Mouse (Mus musculus) small intestine, adult 2 months (tissue): ENCODE results near the gene Actl6b. TPM values are rescaled to one million over a fixed set of nuclear protein-coding genes. Genes with fewer than 3 reads are reported as not detected.

Experiments used
- H3K27ac ChIP-seq: fragments of 200-500 bp; 2 replicates; pipeline ENCODE4 v1.5.1; 2012; ENCODE audit warnings: low read depth, low read length, control low read depth, inconsistent platforms; ENCODE audit not compliant: insufficient read depth
- H3K27me3 ChIP-seq: fragments of 200-500 bp; 2 replicates; pipeline ENCODE4 v1.6.1; 2012; ENCODE audit warnings: mild to moderate bottlenecking, moderate library complexity, low read length, inconsistent platforms; ENCODE audit not compliant: control insufficient read depth, insufficient read depth
- H3K36me3 ChIP-seq: fragments of 200-500 bp; 2 replicates; pipeline ENCODE4 v1.6.1; 2012; ENCODE audit warnings: mild to moderate bottlenecking, low read length, control low read depth, inconsistent platforms; ENCODE audit not compliant: control insufficient read depth, insufficient read depth
- H3K4me1 ChIP-seq: fragments of 200-500 bp; 2 replicates; pipeline ENCODE4 v1.6.1; 2012; ENCODE audit warnings: low read length, inconsistent platforms, mixed read lengths; ENCODE audit not compliant: control insufficient read depth, insufficient read depth, insufficient read length
- H3K4me3 ChIP-seq: fragments of 200-500 bp; 2 replicates; pipeline ENCODE4 v1.5.1; 2012; ENCODE audit warnings: low read depth, mild to moderate bottlenecking, control low read depth, inconsistent platforms, low read length, moderate library complexity
- CTCF ChIP-seq: fragments of 200-500 bp; IDR thresholded peaks from 2 replicates; pipeline ENCODE4 v1.5.1; 2012; ENCODE audit warnings: low read depth, mild to moderate bottlenecking, control low read depth, inconsistent platforms, low read length, moderate library complexity, mixed read lengths; ENCODE audit not compliant: insufficient replicate concordance, insufficient read length; ENCODE audit errors: extremely low read depth
- POLR2A ChIP-seq: fragments of 200-500 bp; IDR thresholded peaks from 2 replicates; pipeline ENCODE4 v1.6.1; 2012; ENCODE audit warnings: low read depth, mild to moderate bottlenecking, control low read depth, inconsistent platforms, low read length, moderate library complexity
- WGBS: fragments of 180-500 bp; shearing (Covaris S2); methylation state at CpG from one replicate; pipeline ENCODE4 v1.1.7; 2018; 5-methylcytosine and 5-hydroxymethylcytosine counted together
- polyA plus RNA-seq: library from polyadenylated mRNA; depleted of rRNA; stranded (reverse); fragments of >200 nt; gene quantifications from 2 replicates; pipeline ENCODE4 v1.2.3, GENCODE M21; 2012; rRNA removed

Gene Actl6b
- 0.47 and 1.0 TPM in 2 replicates for polyA plus RNA-seq

DNA sequence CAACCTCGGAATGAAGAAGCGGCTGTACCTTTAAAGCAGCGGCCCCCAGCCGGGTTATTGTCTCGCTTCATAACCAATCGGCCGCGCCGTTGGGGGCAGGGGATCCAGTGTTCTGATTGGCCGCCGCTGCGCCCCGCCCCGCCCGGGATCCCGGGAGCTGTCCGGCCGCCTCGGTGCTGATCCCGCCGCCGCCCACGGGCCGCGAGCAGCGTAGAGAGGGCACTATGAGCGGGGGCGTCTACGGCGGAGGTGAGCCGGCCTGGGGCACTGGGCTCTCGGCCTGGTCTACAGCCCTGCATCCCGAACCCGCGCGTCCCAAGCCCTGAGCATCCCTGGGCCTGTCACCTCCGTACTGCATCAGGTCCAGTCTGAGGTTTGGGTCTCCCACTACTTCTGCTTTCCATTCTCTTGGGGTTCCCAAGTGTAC, at the start of gene Actl6b:
Gene Actl6b, plus strand, starts transcription at position 107 of the 427 bp plus-strand sequence.
- Histone ChIP-seq H3K4me1 (0 out of 2 replicates have a peak, but pooled peaks cover 2% of the 10 kb centered on the region), H3K4me3 (peak within 1 kb of the TSS; percentile 6; the same call in 1 of the 2 replicates), H3K27me3 (peaks cover 13% of the 10 kb centered on the region; the same call in 1 of the 2 replicates), H3K27ac (no peak within 1 kb of the TSS), H3K36me3 (no peaks in the 10 kb centered on the region)
- no peak for TF ChIP-seq POLR2A
- TF ChIP-seq CTCF: no peak
- WGBS: 2% methylated on average over 37 of the region's 37 CpGs

GRCm38 (mm10) chr5:137504041-137504440, 49.3 kb upstream of the Actl6b start:
- H3K4me1 ChIP-seq: peaks cover 3% of the 10 kb centered on the region; the same call in 1 of the 2 replicates
- 65% methylated on average over 6 of the region's 6 CpGs for WGBS

GRCm38 (mm10) chr5:137510014-137510501, 43.3 kb upstream of the Actl6b start:
- Histone ChIP-seq H3K27ac (no peak overlapping the region), H3K4me3 (peak overlapping the region; percentile 97), H3K36me3 (no peaks in the 10 kb centered on the region), H3K4me1 (peaks cover 7% of the 10 kb centered on the region; the same call in 1 of the 2 replicates), H3K27me3 (no peaks in the 10 kb centered on the region)
- TF ChIP-seq CTCF: no peak
- TF ChIP-seq POLR2A: no peak
- WGBS: 1% methylated on average over 49 of the region's 52 CpGs

More at GRCm38 (mm10) chr5:137504041-137504440, 49.3 kb upstream of the Actl6b start:
- no peaks in the 10 kb centered on the region for H3K36me3 ChIP-seq
- no peaks in the 10 kb centered on the region for H3K27me3 ChIP-seq
- H3K27ac ChIP-seq: no peak overlapping the region
- TF ChIP-seq CTCF (peak; percentile 23; the same call in 1 of the 2 replicates), POLR2A (no peak)
- H3K4me3 ChIP-seq: no peak overlapping the region

DNA sequence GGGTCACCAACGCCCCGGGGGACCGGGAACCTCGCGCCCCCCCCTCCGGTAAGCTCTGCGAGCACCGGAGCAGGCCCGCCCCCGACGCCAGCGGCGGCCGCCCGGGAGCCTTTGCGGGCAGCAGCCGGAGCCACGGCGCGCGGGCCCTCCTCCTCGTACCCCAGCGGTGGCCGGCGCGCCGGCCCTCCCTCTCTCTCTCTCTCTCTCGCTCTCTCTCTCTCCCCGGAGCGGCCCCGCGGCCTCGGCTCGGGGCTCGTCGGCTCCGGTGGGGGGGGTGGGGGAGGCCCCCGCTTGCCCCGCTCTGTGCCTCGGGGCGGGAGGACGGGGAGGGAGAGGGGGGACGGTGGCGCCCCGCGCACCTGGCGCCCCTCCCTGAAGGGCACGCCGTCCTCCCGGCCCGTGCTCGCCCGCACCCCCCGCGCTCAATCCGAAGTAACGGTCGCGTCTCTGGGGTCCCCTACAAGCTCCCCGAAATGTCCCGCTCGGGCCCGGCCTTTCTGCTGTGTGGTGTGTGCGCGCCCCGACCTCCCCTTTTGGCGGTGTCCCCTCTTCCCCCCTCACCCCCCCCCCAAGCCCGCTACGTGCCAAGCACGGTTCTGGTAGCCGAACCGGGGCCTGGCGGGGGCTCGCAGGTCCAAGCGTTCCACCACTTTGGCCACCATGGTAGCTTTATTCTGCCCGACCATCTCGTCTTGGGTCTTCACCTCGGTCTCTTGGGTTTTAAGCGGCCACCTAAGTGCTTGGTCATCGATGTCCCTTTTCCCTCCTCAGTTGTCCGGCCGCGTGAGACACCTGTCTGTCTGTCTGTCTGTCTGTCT, 42.5 kb upstream of the Actl6b start:
- H3K27ac ChIP-seq: no peak overlapping the region
- TF ChIP-seq CTCF (no peak), POLR2A (no peak)
- no peaks in the 10 kb centered on the region for H3K36me3 ChIP-seq

GRCm38 (mm10) chr5:137511706-137512105, 41.6 kb upstream of the Actl6b start:
- no peak for TF ChIP-seq POLR2A
- Histone ChIP-seq H3K27me3 (no peaks in the 10 kb centered on the region), H3K27ac (no peak overlapping the region), H3K36me3 (no peaks in the 10 kb centered on the region), H3K4me1 (peaks cover 7% of the 10 kb centered on the region; the same call in 1 of the 2 replicates), H3K4me3 (no peak overlapping the region)
- WGBS: 76% methylated on average over 3 of the region's 3 CpGs

More for the DNA sequence above, 42.5 kb upstream of the Actl6b start:
- Histone ChIP-seq H3K4me3 (peak overlapping the region; percentile 97), H3K4me1 (peaks cover 7% of the 10 kb centered on the region; the same call in 1 of the 2 replicates), H3K27me3 (no peaks in the 10 kb centered on the region)
- WGBS: 1% methylated on average over 71 of the region's 83 CpGs

DNA sequence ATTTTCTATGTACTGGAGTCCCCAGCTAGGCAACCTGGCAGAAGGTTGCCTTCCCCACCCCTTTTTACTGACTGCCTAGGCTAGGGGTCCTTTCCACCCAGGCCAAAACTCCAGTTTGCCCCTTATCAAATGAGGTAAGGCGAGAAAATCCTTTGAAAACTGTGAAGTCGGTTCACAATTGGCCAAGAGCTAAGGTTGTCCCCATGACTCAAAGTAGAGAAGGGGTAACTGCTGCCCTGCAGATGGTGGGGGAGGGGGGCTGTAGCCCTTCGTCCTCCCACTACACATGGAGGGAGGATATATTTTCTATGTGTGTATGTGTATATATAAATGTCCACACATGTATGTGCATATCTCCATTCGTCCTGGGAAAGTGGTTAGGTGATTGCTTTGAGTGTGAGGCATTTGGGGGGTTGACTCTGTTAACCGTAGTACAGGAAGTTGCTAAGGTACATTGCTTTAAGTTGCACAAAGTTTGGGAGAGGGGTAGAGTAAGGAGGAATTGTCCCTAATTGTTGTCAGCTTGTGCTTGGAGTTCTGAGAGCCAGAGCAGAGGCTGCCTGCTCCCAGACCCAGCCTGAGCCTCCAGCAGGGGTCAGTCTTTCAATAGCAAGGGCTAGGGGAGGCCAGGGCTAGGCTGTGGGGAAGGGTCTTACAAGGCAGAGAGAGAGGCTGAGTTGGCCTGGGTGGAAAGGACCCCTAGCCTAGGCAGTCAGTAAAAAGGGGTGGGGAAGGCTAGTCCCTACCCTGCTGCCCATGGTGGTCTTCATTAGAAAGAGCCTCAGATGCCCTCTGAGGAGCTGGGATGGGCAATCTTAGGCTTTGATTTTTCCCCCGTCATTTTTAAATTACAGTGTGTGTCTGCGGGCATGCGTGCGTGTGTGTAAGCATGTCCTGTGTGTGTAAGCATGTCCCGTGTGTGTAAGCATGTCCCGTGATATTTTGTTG, 40.2 kb upstream of the Actl6b start:
- 78% methylated on average over 11 of the region's 11 CpGs for WGBS
- TF ChIP-seq CTCF: peak; percentile 52; the same call in 1 of the 2 replicates
- no peak for TF ChIP-seq POLR2A
- Histone ChIP-seq H3K27ac (no peak overlapping the region), H3K4me3 (no peak overlapping the region), H3K27me3 (no peaks in the 10 kb centered on the region), H3K4me1 (peaks cover 7% of the 10 kb centered on the region; the same call in 1 of the 2 replicates), H3K36me3 (no peaks in the 10 kb centered on the region; the same call in 1 of the 2 replicates)
